ENCODE assay signal across 10 mouse cellular contexts in the genomic region with DNA sequence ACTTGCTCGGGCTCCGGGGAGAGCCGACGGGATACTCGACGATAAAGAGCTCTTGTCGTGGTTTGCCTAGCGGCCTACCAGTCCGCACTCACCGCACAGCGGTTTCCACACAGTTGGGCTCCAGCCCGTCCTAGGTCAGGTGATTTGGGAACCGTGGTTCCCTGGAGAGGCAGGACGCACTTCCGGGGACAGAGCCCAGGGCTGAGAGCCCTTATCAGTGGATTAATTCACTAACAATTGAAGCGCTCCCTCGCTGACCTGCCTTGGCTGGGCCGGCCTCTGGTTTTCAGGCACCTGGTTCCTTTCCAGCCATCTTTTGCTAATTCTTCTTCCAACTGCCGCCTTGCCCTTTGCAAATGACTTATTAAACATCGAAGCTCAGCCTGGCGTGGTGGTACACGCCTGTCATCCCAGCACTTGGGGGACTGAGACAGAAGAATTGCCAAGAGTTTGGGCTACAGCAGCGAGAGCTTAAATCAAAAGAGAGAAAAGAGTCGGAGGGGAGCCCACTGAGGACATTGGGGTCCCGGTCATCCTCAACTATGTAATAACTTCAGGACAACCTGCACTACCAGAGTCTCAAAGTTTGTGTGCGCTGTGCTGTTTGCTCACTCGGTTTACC. TPM values are rescaled to one million over a fixed set of nuclear protein-coding genes. Genes with fewer than 3 reads are reported as not detected.
DNase-seq lines count a peak whose midpoint lies in the region; ATAC-seq and TF ChIP-seq lines count a peak whose summit lies in the region.
"Had no signal": no experiment of that assay in that cellular context is flagged by ENCODE, and none has a peak within 500 bp of the region (broad histone marks: within the 10 kb centered on the region; RNA-seq: fewer than 3 reads in every experiment).

No protein-coding gene starts in this region.

- TF ChIP-seq CTCF in midbrain, postnatal 0 days (IDR thresholded peaks at IDR 0.05) = no peak
- no peak for TF ChIP-seq CTCF in stomach, postnatal 0 days (IDR thresholded peaks at IDR 0.05; ENCODE audit: low read depth)

- no peaks in the 10 kb centered on the region for H3K36me3 ChIP-seq in midbrain, embryonic 12.5 days
- H3K36me3 ChIP-seq in midbrain, postnatal 0 days (ENCODE audit: insufficient read depth, low read length) = no peaks in the 10 kb centered on the region
- no peaks in the 10 kb centered on the region for H3K36me3 ChIP-seq in heart, embryonic 13.5 days
- H3K36me3 ChIP-seq in stomach, postnatal 0 days (ENCODE audit: control insufficient read depth, insufficient read depth, low read length) = no peaks in the 10 kb centered on the region

- ATAC-seq in midbrain, embryonic 12.5 days (ENCODE audit: low FRiP score, low read depth) = no peak
- ATAC-seq in midbrain, postnatal 0 days (ENCODE audit: low FRiP score) = no peak
- no peak for ATAC-seq in heart, embryonic 13.5 days (ENCODE audit: extremely low read depth, insufficient number of reproducible peaks, low FRiP score, low TSS enrichment)
- ATAC-seq in stomach, postnatal 0 days (ENCODE audit: low FRiP score, low TSS enrichment) = peak; percentile 64

- H3K9ac ChIP-seq in midbrain, embryonic 12.5 days (replicated peaks) = no peak overlapping the region
- no peak overlapping the region for H3K9ac ChIP-seq in midbrain, postnatal 0 days (replicated peaks; ENCODE audit: low read length, poor library complexity, severe bottlenecking)
- H3K9ac ChIP-seq in heart, embryonic 13.5 days = peak overlapping the region; percentile 4; the same call in 1 of the 2 replicates
- H3K9ac ChIP-seq in stomach, postnatal 0 days (ENCODE audit: low read length) = no peak overlapping the region
- H3K9ac ChIP-seq: hindbrain, embryonic 14.5 days had no signal

- H3K4me2 ChIP-seq in midbrain, embryonic 12.5 days (replicated peaks) = peak overlapping the region; percentile 19; the same call in 1 of the 2 replicates
- H3K4me2 ChIP-seq in midbrain, postnatal 0 days (ENCODE audit: low read depth, low read length, poor library complexity, severe bottlenecking) = no peak overlapping the region
- peak overlapping the region; percentile 50 for H3K4me2 ChIP-seq in heart, embryonic 13.5 days
- no peak overlapping the region; the same call in 1 of the 2 replicates for H3K4me2 ChIP-seq in stomach, postnatal 0 days (replicated peaks; ENCODE audit: low read depth)
- H3K4me2 ChIP-seq: hindbrain, embryonic 14.5 days had no signal

- WGBS in midbrain, embryonic 12.5 days = under 1% methylated on average over 27 of the region's 27 CpGs
- 7% methylated on average over 27 of the region's 27 CpGs for WGBS in midbrain, postnatal 0 days
- 2% methylated on average over 27 of the region's 27 CpGs for WGBS in heart, embryonic 13.5 days
- WGBS in stomach, postnatal 0 days = 7% methylated on average over 27 of the region's 27 CpGs

- H3K4me3 ChIP-seq in midbrain, embryonic 12.5 days = no peak overlapping the region
- H3K4me3 ChIP-seq in midbrain, postnatal 0 days (ENCODE audit: low read depth, low read length) = no peak overlapping the region
- peak overlapping the region; percentile 11 for H3K4me3 ChIP-seq in heart, embryonic 13.5 days
- no peak overlapping the region for H3K4me3 ChIP-seq in stomach, postnatal 0 days (ENCODE audit: low read depth, low read length)

- H3K9me3 ChIP-seq in midbrain, embryonic 12.5 days = no peaks in the 10 kb centered on the region
- no peaks in the 10 kb centered on the region for H3K9me3 ChIP-seq in midbrain, postnatal 0 days (ENCODE audit: low read length)
- no peaks in the 10 kb centered on the region for H3K9me3 ChIP-seq in heart, embryonic 13.5 days
- no peaks in the 10 kb centered on the region for H3K9me3 ChIP-seq in stomach, postnatal 0 days (ENCODE audit: control insufficient read depth, low read length)

- DNase-seq in midbrain, postnatal 0 days (ENCODE audit: low spot score) = no peak
- DNase-seq in lung, adult 18-20 months = peak; percentile 85 to 89
- DNase-seq in stomach, postnatal 0 days (ENCODE audit: low spot score) = peak; percentile 66
- no peak for DNase-seq in urinary bladder, postnatal 14 days (ENCODE audit: low spot score)
- no peak for DNase-seq in testis, postnatal 14 days (ENCODE audit: low spot score)
- DNase-seq in spleen, postnatal 10 days (ENCODE audit: low spot score in 2 of 2) = no peak
- DNase-seq: cerebellum, adult 11-12 months had no signal

- peaks cover 91% of the 10 kb centered on the region for H3K27me3 ChIP-seq in midbrain, embryonic 12.5 days
- peaks cover 64% of the 10 kb centered on the region for H3K27me3 ChIP-seq in midbrain, postnatal 0 days (ENCODE audit: insufficient read depth, low read length)
- peaks cover 92% of the 10 kb centered on the region for H3K27me3 ChIP-seq in heart, embryonic 13.5 days (replicated peaks)
- peaks cover 16% of the 10 kb centered on the region; the same call in 1 of the 2 replicates for H3K27me3 ChIP-seq in stomach, postnatal 0 days (ENCODE audit: control insufficient read depth, insufficient read depth, low read length)

- peaks cover 8% of the 10 kb centered on the region for H3K4me1 ChIP-seq in midbrain, embryonic 12.5 days
- H3K4me1 ChIP-seq in midbrain, postnatal 0 days (ENCODE audit: insufficient read depth, low read length) = no peaks in the 10 kb centered on the region
- H3K4me1 ChIP-seq in heart, embryonic 13.5 days = peaks cover 9% of the 10 kb centered on the region
- no peaks in the 10 kb centered on the region for H3K4me1 ChIP-seq in stomach, postnatal 0 days (replicated peaks; ENCODE audit: control insufficient read depth, insufficient read depth)

- no peak overlapping the region for H3K27ac ChIP-seq in midbrain, embryonic 12.5 days (replicated peaks)
- no peak overlapping the region for H3K27ac ChIP-seq in midbrain, postnatal 0 days (ENCODE audit: low read depth, low read length)
- H3K27ac ChIP-seq in heart, embryonic 13.5 days (replicated peaks) = no peak overlapping the region
- no peak overlapping the region for H3K27ac ChIP-seq in stomach, postnatal 0 days (replicated peaks)
- H3K27ac ChIP-seq: hindbrain, embryonic 14.5 days had no signal

- TF ChIP-seq EP300 in stomach, postnatal 0 days (optimal IDR thresholded peaks at IDR 0.05) = no peak

RNA-seq across cellular contexts. Expression of gene Onecut3, which starts 9.1 kb away (rescaled TPM):
- 2.8 and 3.2 TPM in 2 replicates for polyA plus RNA-seq in midbrain, embryonic 12.5 days (2016; fragmentation: Nextera tagmentation; extraction: Ambion mirVana)
- total RNA-seq in midbrain, postnatal 0 days (2014; rRNA removed) = 2.8 and 3.1 TPM in 2 replicates
- polyA plus RNA-seq in midbrain, postnatal 0 days (2015; fragmentation: Nextera tagmentation; extraction: Ambion mirVana) = 0.69 and 0.89 TPM in 2 replicates
- polyA plus RNA-seq in heart, embryonic 13.5 days (2015; fragmentation: Nextera tagmentation; extraction: Ambion mirVana) = not detected in 2 replicates
- polyA plus RNA-seq in stomach, postnatal 0 days (2015; fragmentation: Nextera tagmentation; extraction: Ambion mirVana) = 0.01 and 0.02 TPM in 2 replicates

RNA-seq across cellular contexts. Expression of gene Atp8b3, which starts 35.2 kb away (rescaled TPM):
- 0.78 and 0.97 TPM in 2 replicates for polyA plus RNA-seq in midbrain, embryonic 12.5 days (2016; fragmentation: Nextera tagmentation; extraction: Ambion mirVana)
- 0.71 and 0.93 TPM in 2 replicates for total RNA-seq in midbrain, postnatal 0 days (2014; rRNA removed)
- polyA plus RNA-seq in midbrain, postnatal 0 days (2015; fragmentation: Nextera tagmentation; extraction: Ambion mirVana) = 0.90 and 1.1 TPM in 2 replicates
- 0.11 and 0.13 TPM in 2 replicates for polyA plus RNA-seq in heart, embryonic 13.5 days (2015; fragmentation: Nextera tagmentation; extraction: Ambion mirVana)
- polyA plus RNA-seq in stomach, postnatal 0 days (2015; fragmentation: Nextera tagmentation; extraction: Ambion mirVana) = 0.02 and 0.10 TPM in 2 replicates

RNA-seq across cellular contexts. Expression of gene Rexo1, which starts 57.6 kb away (rescaled TPM):
- polyA plus RNA-seq in midbrain, embryonic 12.5 days (2016; fragmentation: Nextera tagmentation; extraction: Ambion mirVana) = 36.5 and 37.3 TPM in 2 replicates
- 34.2 and 52.6 TPM in 2 replicates for total RNA-seq in midbrain, postnatal 0 days (2014; rRNA removed)
- 26.1 and 29.8 TPM in 2 replicates for polyA plus RNA-seq in midbrain, postnatal 0 days (2015; fragmentation: Nextera tagmentation; extraction: Ambion mirVana)
- polyA plus RNA-seq in heart, embryonic 13.5 days (2015; fragmentation: Nextera tagmentation; extraction: Ambion mirVana) = 15.9 and 17.7 TPM in 2 replicates
- polyA plus RNA-seq in stomach, postnatal 0 days (2015; fragmentation: Nextera tagmentation; extraction: Ambion mirVana) = 7.1 and 8.5 TPM in 2 replicates

Comparison
In these comparisons a context has a peak if more than half of its experiments do, and no peak if none do; other contexts are left out.
1. H3K4me2 ChIP-seq: peak in midbrain, embryonic 12.5 days (single experiment) and heart, embryonic 13.5 days (single experiment); none in midbrain, postnatal 0 days (single experiment) and stomach, postnatal 0 days (single experiment).
2. DNase-seq: peak in lung, adult 18-20 months (2 of 2) and stomach, postnatal 0 days (single experiment); none in midbrain, postnatal 0 days (single experiment), urinary bladder, postnatal 14 days (single experiment), testis, postnatal 14 days (single experiment) and spleen, postnatal 10 days (0 of 2).